Mouse (Mus musculus) stomach, postnatal 0 days (tissue): ENCODE data around the gene Nol4l. TPM values are rescaled to one million over a fixed set of nuclear protein-coding genes. Genes with fewer than 3 reads are reported as not detected.

Experiments used
- ATAC-seq: fragments of 200-750 bp; cut with Nextera tagmentation; 2 replicates; pipeline ENCODE4 v1.8.0; 2017; ENCODE audit not compliant: low FRiP score, low TSS enrichment
- DNase-seq: peaks from one replicate; pipeline ENCODE4 v3.0.0-alpha.2; 2016; ENCODE audit warnings: low spot score
- H3K27ac ChIP-seq: fragments of 300-500 bp; sonication (generic); replicated peaks from 2 replicates; pipeline ENCODE4 v1.5.1; 2014; ENCODE audit warnings: mild to moderate bottlenecking, control low read depth
- H3K27me3 ChIP-seq: fragments of 300-500 bp; sonication (generic); 2 replicates; pipeline ENCODE4 v1.6.1; 2014; ENCODE audit warnings: low read length; ENCODE audit not compliant: control insufficient read depth, insufficient read depth
- H3K36me3 ChIP-seq: fragments of 300-500 bp; sonication (generic); 2 replicates; pipeline ENCODE4 v1.6.1; 2014; ENCODE audit warnings: low read length, mixed read lengths; ENCODE audit not compliant: control insufficient read depth, insufficient read depth
- H3K4me1 ChIP-seq: fragments of 300-500 bp; sonication (generic); replicated peaks from 2 replicates; pipeline ENCODE4 v1.6.1; 2014; ENCODE audit warnings: antibody characterized with exemption; ENCODE audit not compliant: control insufficient read depth, insufficient read depth
- H3K4me2 ChIP-seq: fragments of 300-500 bp; sonication (generic); replicated peaks from 2 replicates; pipeline ENCODE4 v1.6.1; 2014; ENCODE audit warnings: low read depth, mild to moderate bottlenecking, control low read depth, moderate library complexity
- H3K4me3 ChIP-seq: fragments of 300-500 bp; sonication (generic); 2 replicates; pipeline ENCODE4 v1.5.1; 2014; ENCODE audit warnings: low read depth, low read length, control low read depth
- H3K9ac ChIP-seq: fragments of 300-500 bp; sonication (generic); 2 replicates; pipeline ENCODE4 v1.6.1; 2014; ENCODE audit warnings: mild to moderate bottlenecking, low read length, control low read depth, mixed read lengths
- H3K9me3 ChIP-seq: fragments of 300-500 bp; sonication (generic); 2 replicates; pipeline ENCODE4 v1.6.1; 2016; ENCODE audit warnings: low read length; ENCODE audit not compliant: control insufficient read depth
- CTCF ChIP-seq: IDR thresholded peaks from 2 replicates; pipeline ENCODE4 v1.5.1; 2016; ENCODE audit warnings: antibody characterized with exemption, low read depth, mild to moderate bottlenecking, moderate library complexity
- EP300 ChIP-seq: optimal IDR thresholded peaks from 2 replicates; pipeline ENCODE3; 2016; ENCODE audit warnings: antibody characterized with exemption
- WGBS: fragments of 180-500 bp; shearing (Covaris S2); extraction: QIAGEN DNeasy Blood & Tissue Kit; methylation state at CpG from one replicate; pipeline ENCODE4 v1.1.7; 2014; 5-methylcytosine and 5-hydroxymethylcytosine counted together
- polyA plus RNA-seq: library from polyadenylated mRNA; unstranded; fragments of >200 nt; fragmentation: Nextera tagmentation; extraction: Ambion mirVana; gene quantifications from 2 replicates; pipeline ENCODE4 v1.2.1, GENCODE M21; 2015

The Nol4l gene
- polyA plus RNA-seq, 1 experiment from 2014 or later: 4.4 TPM

GRCm38 (mm10) chr2:153432492-153432891, 97.3 kb downstream of the Nol4l start:
- no peak overlapping the region for H3K9ac ChIP-seq
- H3K4me2 ChIP-seq: no peak overlapping the region
- H3K27ac ChIP-seq: 0 out of 2 replicates have a peak overlapping the region, but pooled peaks have one; percentile 24
- H3K36me3 ChIP-seq: no peaks in the 10 kb centered on the region; the same call in none of the 2 replicates
- no peak for ATAC-seq
- 51% methylated on average over 7 of the region's 7 CpGs for WGBS
- DNase-seq: no peak
- H3K4me1 ChIP-seq: peaks cover 29% of the 10 kb centered on the region
- TF ChIP-seq EP300 (no peak), CTCF (no peak)
- no peak overlapping the region for H3K4me3 ChIP-seq
- no peaks in the 10 kb centered on the region for H3K9me3 ChIP-seq
- H3K27me3 ChIP-seq: no peaks in the 10 kb centered on the region

- Histone ChIP-seq H3K4me1 (peaks cover 10% of the 10 kb centered on the region), H3K4me3 (no peak overlapping the region), H3K9me3 (no peaks in the 10 kb centered on the region), H3K27ac (no peak overlapping the region), H3K36me3 (no peaks in the 10 kb centered on the region; the same call in none of the 2 replicates), H3K9ac (no peak overlapping the region), H3K27me3 (no peaks in the 10 kb centered on the region), H3K4me2 (no peak overlapping the region)
- no peak for ATAC-seq
- no peak for TF ChIP-seq CTCF
- no peak for TF ChIP-seq EP300
- WGBS: 67% methylated on average over 1 of the region's 1 CpGs
- no peak for DNase-seq
These were observed 99.2 kb downstream of the Nol4l start for GRCm38 (mm10) chr2:153430571-153430970.

GRCm38 (mm10) chr2:153428485-153428884, 101.3 kb downstream of the Nol4l start:
- H3K9me3 ChIP-seq: no peaks in the 10 kb centered on the region
- no peaks in the 10 kb centered on the region for H3K27me3 ChIP-seq
- DNase-seq (no peak), ATAC-seq (peak; percentile 51; the same call in 1 of the 2 replicates)
- H3K9ac ChIP-seq: no peak overlapping the region
- peak overlapping the region; percentile 65 for H3K27ac ChIP-seq
- no peak overlapping the region for H3K4me3 ChIP-seq
- peaks cover 3% of the 10 kb centered on the region; the same call in 1 of the 2 replicates for H3K4me1 ChIP-seq
- TF ChIP-seq CTCF (no peak), EP300 (no peak)
- H3K4me2 ChIP-seq: no peak overlapping the region
- no peaks in the 10 kb centered on the region; the same call in none of the 2 replicates for H3K36me3 ChIP-seq
- 62% methylated on average over 2 of the region's 2 CpGs for WGBS

GRCm38 (mm10) chr2:153426931-153427330, 102.8 kb downstream of the Nol4l start:
- no peaks in the 10 kb centered on the region for H3K9me3 ChIP-seq
- ATAC-seq: peak; percentile 58
- no peak overlapping the region for H3K9ac ChIP-seq
- H3K36me3 ChIP-seq: no peaks in the 10 kb centered on the region; the same call in none of the 2 replicates
- peak overlapping the region; percentile 45 for H3K27ac ChIP-seq
- no peaks in the 10 kb centered on the region for H3K27me3 ChIP-seq
- H3K4me3 ChIP-seq: no peak overlapping the region
- no peak overlapping the region for H3K4me2 ChIP-seq
- peak; percentile 49 for DNase-seq
- H3K4me1 ChIP-seq: peaks cover 3% of the 10 kb centered on the region; the same call in 1 of the 2 replicates
- TF ChIP-seq EP300 (no peak), CTCF (no peak)
- 6% methylated on average over 2 of the region's 2 CpGs for WGBS

- Histone ChIP-seq H3K9me3 (no peaks in the 10 kb centered on the region), H3K4me3 (no peak overlapping the region), H3K27ac (peak overlapping the region; percentile 78), H3K36me3 (no peaks in the 10 kb centered on the region; the same call in none of the 2 replicates), H3K4me1 (peaks cover 3% of the 10 kb centered on the region; the same call in 1 of the 2 replicates), H3K27me3 (no peaks in the 10 kb centered on the region), H3K4me2 (no peak overlapping the region), H3K9ac (no peak overlapping the region)
- 42% methylated on average over 9 of the region's 9 CpGs for WGBS
- TF ChIP-seq CTCF (no peak), EP300 (no peak)
- DNase-seq (peak; percentile 38), ATAC-seq (no peak; the same call in 1 of the 2 replicates)
These were observed 103.6 kb downstream of the Nol4l start for GRCm38 (mm10) chr2:153425998-153426670.
